Mouse (Mus musculus): Measurements from ENCODE around the gene AI413582. TPM values are rescaled to one million over a fixed set of nuclear protein-coding genes. Genes with fewer than 3 reads are reported as not detected.

The AI413582 gene
- total RNA-seq, 1 experiment from 2014 or later: 37.8 TPM

DNA sequence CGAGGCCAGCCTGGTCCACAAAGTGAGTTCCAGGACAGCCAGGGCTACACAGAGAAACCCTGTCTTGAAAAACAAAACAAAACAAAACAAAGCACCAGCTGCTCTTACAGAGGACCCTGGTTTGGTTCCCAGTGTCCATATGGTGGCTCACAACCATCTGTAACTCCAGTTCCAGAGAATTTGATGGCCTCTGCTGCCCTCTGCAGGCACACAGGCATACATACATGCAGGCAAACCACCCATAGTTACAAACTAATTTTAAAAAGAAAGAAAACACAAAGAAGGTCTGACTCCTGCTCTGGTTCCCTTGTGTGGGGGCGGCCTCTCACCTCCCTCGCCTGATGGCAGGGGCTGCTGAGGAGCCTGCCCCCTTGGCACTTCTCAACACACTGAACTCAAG lies 32.2 kb downstream of the AI413582 start:
- ATAC-seq (replicated peaks; ENCODE audit: insufficient number of reproducible peaks, low FRiP score, low TSS enrichment, poor library complexity, severe bottlenecking): no peak

DNA sequence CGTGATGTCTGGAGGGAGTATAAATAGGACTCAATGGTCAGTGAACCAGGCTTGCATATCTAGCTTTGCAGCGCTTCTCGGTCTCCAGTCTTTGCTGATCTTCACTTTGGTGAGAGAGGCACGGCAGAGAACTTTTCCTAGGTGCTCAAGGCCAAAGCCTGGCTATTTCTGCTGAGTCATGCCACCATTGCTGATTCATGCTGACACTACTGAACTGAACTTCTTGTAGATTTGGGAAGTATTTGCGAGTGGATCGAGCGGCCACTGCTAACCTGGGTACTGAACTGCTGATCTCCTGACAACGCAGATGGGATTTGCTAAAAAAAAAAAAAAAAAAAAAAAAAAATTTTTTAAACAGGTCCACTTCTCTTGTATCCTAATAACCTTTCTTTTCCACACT lies 33.5 kb downstream of the AI413582 start:
- no peak for ATAC-seq (replicated peaks; ENCODE audit: insufficient number of reproducible peaks, low FRiP score, low TSS enrichment, poor library complexity, severe bottlenecking)

DNA sequence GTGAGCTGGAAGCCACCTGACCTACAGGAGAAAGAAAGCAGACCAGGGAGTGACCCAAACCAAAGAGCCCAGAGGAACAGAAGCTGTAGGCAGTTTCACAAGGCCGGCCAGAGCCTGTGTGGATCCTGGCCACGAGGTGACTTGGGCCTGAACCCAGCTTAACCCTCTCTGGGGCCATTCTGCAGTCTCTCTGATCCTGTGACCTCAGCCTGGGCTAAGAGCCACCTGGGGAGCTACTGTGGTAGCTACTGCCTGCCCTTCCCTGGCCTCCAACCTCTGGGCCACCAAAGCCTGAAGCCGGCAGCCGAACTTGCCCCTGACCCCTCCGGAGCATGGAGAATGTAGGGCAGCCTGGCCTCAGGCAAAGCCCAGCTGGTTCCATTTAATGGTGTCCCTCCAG lies 36.8 kb downstream of the AI413582 start:
- ATAC-seq (replicated peaks; ENCODE audit: insufficient number of reproducible peaks, low FRiP score, low TSS enrichment, poor library complexity, severe bottlenecking): no peak

DNA sequence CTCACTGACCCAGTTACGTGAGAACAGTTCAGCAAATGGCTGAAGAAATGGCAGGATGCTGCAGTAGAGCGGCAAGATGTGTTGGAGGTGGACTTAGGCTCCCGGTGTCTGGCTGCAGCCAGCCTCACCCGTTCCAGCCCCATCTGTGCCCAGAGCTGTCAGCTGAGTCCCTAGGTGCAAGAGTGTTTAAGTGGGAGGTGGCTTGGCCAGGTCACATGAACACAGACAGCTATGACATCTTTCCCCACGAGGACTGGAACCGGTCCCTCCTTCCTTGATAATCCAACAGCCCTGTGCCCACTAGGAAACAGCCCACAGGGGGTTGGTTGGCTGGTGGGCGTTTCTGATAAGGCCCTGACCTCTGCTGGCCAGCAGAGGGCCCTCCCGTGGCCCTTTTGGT lies 37.5 kb downstream of the AI413582 start:
- no peak for ATAC-seq (replicated peaks; ENCODE audit: insufficient number of reproducible peaks, low FRiP score, low TSS enrichment, poor library complexity, severe bottlenecking)

DNA sequence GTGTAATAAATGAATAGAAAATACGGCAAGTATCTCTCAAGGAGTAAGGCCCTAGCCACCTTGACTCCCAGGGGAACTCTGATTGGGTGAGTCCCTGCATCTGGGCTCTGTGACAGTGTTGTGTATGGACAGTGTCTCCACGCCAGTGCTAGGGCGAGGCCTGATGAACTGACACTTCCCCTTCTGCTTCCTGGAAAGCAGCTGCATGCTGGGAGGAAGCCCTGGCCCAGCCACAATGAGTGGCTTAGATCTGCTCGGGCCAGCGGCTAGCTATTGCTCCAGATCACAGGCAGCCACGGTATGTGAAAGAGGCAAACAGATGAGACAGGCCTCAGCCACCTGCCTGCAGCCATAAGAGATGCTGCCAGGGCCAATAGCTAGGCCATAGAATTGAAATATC lies 38.4 kb downstream of the AI413582 start:
- ATAC-seq (replicated peaks; ENCODE audit: insufficient number of reproducible peaks, low FRiP score, low TSS enrichment, poor library complexity, severe bottlenecking): peak; percentile 75

DNA sequence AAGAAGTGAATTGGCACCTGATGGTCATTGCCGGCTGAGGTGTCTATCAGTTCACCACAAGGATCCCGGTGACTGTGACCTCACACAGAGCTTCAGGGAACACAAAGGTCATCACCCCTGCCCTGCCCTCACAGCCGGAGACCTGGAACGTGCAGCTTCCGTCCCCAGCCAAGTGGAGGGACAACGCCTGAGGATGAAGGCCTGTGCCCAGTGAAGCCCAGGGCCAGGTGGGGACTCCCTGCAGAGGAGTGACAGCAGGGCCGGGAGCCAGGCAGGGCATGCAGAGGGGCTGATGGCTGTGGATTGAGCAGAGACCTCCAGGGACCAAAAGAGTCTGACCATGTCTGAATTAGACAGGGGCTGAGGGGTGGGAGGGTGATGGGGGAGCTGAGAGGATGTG lies 42.4 kb downstream of the AI413582 start:
- ATAC-seq (replicated peaks; ENCODE audit: insufficient number of reproducible peaks, low FRiP score, low TSS enrichment, poor library complexity, severe bottlenecking): no peak

DNA sequence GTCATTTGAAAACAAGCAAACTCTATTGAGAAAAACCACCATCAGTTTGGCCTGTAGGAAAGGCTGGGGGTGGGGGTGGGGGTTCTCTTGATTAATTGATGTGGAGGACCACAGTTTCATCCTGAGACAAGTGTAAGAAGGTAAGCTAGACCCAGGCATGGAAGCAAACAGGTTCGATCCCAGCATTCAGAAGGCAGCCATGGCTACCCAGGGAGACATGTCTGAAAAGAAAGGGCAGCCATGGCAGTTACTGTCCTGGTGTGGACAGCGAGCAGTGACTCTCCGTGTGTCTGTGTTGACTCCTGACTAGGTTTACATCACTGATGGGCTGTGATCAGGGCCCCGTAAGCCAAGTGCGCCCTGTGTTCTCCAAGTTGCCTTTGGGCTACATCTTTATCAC lies 44.3 kb downstream of the AI413582 start, which contains the start of gene Grm4:
Gene Grm4, minus strand, starts transcription at position 101 of the 400 bp plus-strand sequence.
- no peak for ATAC-seq (replicated peaks; ENCODE audit: insufficient number of reproducible peaks, low FRiP score, low TSS enrichment, poor library complexity, severe bottlenecking)

DNA sequence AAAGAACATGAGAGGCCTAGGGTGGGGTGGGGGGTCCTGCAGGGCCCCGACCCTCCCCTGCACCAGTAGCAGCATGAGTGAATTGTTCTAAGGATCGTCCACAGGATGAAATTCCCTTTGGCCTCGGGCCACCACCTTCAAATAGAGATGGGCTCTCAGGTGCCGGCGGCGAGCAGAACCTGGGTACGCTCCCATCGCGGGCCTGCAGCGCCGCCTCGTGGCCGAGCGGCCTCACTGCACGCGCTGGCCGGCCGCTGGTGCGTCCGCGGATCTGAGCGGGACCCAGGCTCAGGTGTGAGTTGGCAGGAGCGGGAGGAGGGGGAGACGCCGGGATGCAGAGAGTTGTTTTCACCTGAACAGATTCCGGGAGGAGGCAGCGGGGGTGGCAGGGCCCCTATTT lies 45.0 kb downstream of the AI413582 start:
- ATAC-seq (replicated peaks; ENCODE audit: insufficient number of reproducible peaks, low FRiP score, low TSS enrichment, poor library complexity, severe bottlenecking): 0 out of 2 replicates have a peak, but pooled peaks have one; percentile 29

DNA sequence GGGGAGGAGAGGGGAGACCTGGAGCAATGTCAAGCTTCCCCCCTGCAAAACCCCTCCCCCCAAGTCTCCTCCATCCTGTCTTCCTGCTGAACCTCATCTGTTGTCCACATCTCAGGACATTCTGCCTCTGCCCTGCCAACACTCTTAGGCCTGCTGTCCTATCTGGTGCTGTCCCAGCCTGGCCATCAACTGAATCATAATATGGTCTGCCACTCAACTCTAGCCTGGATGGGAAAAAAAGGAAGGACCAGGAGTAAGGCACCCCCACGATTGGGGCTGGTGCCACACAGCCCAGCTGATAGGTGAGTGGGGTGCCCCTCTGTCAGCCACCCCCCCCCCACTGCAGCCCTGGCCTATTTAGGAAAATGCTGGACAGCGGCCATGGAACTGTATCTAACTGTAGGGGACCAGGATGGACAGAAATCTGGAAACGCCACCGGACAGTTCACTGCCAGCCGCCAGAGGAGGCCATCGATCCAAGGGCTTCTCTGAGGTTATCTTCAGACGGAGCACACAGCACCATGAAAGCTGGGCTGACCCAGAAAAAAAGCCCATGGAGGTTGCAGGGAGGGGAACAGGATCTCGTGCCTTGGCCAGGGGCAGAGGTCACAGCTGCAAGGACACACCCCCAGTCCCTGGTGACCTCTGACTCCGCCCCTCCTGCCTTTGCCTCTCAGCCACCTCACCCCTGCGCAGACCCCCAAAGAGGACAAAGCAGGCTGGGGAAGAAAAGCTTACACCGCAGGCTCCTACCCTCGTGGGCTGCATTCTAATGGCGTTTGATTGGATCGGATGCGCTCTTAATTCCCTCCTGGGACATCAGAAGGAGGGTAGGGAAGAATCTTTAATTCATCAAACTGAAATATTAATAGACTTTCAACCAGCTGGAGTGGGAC lies 46.6 kb downstream of the AI413582 start:
- no peak for ATAC-seq (replicated peaks; ENCODE audit: insufficient number of reproducible peaks, low FRiP score, low TSS enrichment, poor library complexity, severe bottlenecking)

DNA sequence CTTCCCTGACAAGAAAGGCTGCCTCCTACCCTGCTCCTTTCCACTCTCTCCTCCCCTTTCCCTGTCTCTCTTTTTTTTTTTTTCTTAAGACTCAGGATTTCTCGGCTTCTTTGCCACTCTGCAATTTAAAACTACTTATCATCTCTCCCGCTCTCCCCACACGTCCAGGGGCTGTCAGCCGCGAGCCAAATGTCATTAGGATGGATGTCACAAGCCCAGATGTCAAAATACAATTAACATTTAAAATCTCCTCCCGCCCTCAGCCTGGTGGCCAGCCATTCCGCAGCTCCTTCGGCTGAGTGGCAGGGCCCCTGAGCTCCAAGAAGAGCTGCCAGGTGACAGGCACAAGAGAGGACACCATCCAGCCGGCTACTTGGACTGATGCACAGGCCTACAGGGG lies 47.3 kb downstream of the AI413582 start:
- no peak for ATAC-seq (replicated peaks; ENCODE audit: insufficient number of reproducible peaks, low FRiP score, low TSS enrichment, poor library complexity, severe bottlenecking)

DNA sequence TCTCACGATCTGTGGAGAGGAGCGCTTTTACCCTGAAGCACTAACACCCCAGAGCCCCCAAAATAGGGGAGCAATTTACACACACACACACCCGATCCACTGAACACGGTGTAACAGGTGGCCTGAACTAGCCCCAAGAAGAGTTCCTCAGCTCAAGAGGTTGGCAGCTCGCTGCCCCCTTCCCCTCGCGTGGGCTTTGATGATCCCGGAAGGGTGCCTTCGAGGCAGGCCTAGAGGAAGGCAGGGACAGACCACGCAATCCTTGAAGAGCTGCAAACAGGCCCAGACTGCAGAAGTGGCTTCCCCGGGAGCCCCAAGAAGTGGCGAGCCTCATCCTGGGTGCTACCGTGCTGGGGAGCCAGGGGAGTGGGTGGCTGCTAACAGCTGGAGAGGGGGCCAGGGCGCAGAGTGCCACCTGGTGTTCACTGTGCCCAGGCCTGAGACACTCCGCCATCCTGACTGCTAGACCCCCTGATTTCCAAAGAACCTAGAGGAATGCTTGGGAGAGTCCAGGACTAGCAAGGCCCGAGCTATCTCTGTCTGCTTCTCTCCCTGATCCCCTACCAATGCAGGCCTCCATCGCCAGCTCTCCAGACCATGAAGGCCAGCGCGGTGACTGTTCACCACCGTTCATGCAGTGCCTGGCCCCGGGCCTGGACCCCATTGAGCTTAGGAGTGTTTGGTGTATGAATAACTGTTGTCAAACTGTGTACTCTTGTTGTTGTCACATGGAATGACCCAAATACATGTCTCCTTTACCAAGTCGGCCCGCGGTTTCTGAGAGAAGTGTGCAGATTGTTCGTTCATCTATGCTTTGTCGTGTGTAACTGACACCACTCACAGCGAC lies 51.4 kb downstream of the AI413582 start:
- ATAC-seq (replicated peaks; ENCODE audit: insufficient number of reproducible peaks, low FRiP score, low TSS enrichment, poor library complexity, severe bottlenecking): no peak

Other genes with a start within 250 kb of the AI413582 start
- 0.29 TPM in 1 of 3 replicates, not detected in the others for gene Grm4, start 44.4 kb downstream of the AI413582 start, total RNA-seq (2017)
- gene Hmga1, start 9.3 kb downstream of the AI413582 start, total RNA-seq (2017): 41.0 to 54.9 TPM (median 45.7 TPM) in 3 replicates
- 74.6 to 166 TPM (median 113 TPM) in 3 replicates for gene Nudt3, start 57.7 kb upstream of the AI413582 start, total RNA-seq (2017)
- gene RPS10-NUDT3, start 69.5 kb upstream of the AI413582 start, total RNA-seq (2017): not detected in 3 replicates
- gene Rps10, start 70.9 kb upstream of the AI413582 start, total RNA-seq (2017): 1,083 to 1,310 TPM (median 1,165 TPM) in 3 replicates
- 1.8 TPM in 1 of 3 replicates, not detected in the others for gene Pacsin1, start 89.8 kb upstream of the AI413582 start, total RNA-seq (2017)
- not detected in 3 replicates for gene Spdef, start 163.2 kb upstream of the AI413582 start, total RNA-seq (2017)